Mouse (Mus musculus): Measurements from ENCODE around the gene Rab6b. TPM values are rescaled to one million over a fixed set of nuclear protein-coding genes. Genes with fewer than 3 reads are reported as not detected.
A peak's percentile ranks its signal among the peaks of the same experiment; 100 is the strongest.
"Not testable (repeated sequence)": the region's sequence is repeated elsewhere in the genome, so short reads cannot be mapped to it uniquely, and the experiment has no call there.

The Rab6b gene
- total and polyA plus RNA-seq, 2 experiments from 2014 or later = 155 to 210 TPM

DNA sequence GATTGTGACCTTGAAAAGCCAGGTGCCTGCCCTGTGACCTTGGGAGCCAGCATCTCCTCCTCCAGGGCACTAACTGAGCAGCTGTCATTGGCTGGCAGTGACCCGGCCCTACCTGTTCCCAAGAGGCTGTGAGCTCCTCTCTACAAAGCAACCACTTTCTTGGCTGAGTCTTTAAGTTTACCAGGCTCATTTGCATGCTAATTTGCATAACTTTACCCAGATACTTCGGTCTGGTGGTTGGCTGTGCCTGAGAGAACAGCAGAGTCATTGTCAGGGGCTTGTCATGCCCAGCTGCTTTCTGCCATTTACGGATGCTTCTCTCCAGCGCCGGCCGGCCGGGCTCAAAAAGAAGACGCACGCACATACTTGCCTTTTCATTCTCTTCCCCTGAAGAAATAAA is 35.1 kb downstream of the Rab6b start:
- Histone ChIP-seq H3K27me3 (ENCODE audit: insufficient read depth, low read length) (no peaks in the 10 kb centered on the region), H3K4me2 (ENCODE audit: low read depth, low read length) (peak overlapping the region; percentile 38), H3K36me3 (ENCODE audit: insufficient read depth, low read length) (0 out of 2 replicates have a peak, but pooled peaks cover 7% of the 10 kb centered on the region), H3K9me3 (ENCODE audit: low read length) (no peaks in the 10 kb centered on the region), H3K27ac (peak overlapping the region; percentile 70), H3K4me1 (ENCODE audit: insufficient read depth, low read length) (peaks cover 24% of the 10 kb centered on the region), H3K9ac (replicated peaks; ENCODE audit: low read length) (no peak overlapping the region), H3K4me3 (ENCODE audit: low read length) (no peak overlapping the region)
- peak; percentile 79 for ATAC-seq
- peak; percentile 77 for DNase-seq (ENCODE audit: low spot score)
- no peak for TF ChIP-seq CTCF (IDR thresholded peaks at IDR 0.05; ENCODE audit: low read depth)
- WGBS = 12% methylated on average over 9 of the region's 9 CpGs

GRCm38 (mm10) chr9:103147103-103147502 is 35.5 kb downstream of the Rab6b start:
- DNase-seq (ENCODE audit: low spot score) (no peak), ATAC-seq (peak; percentile 52)
- H3K27ac ChIP-seq = peak overlapping the region; percentile 70
- H3K27me3 ChIP-seq (ENCODE audit: insufficient read depth, low read length) = no peaks in the 10 kb centered on the region
- 0 out of 2 replicates have a peak, but pooled peaks cover 7% of the 10 kb centered on the region for H3K36me3 ChIP-seq (ENCODE audit: insufficient read depth, low read length)
- H3K4me1 ChIP-seq (ENCODE audit: insufficient read depth, low read length) = peaks cover 24% of the 10 kb centered on the region
- 21% methylated on average over 13 of the region's 13 CpGs for WGBS
- H3K9me3 ChIP-seq (ENCODE audit: low read length) = no peaks in the 10 kb centered on the region
- no peak overlapping the region for H3K9ac ChIP-seq (replicated peaks; ENCODE audit: low read length)
- peak overlapping the region; percentile 38 for H3K4me2 ChIP-seq (ENCODE audit: low read depth, low read length)
- TF ChIP-seq CTCF (IDR thresholded peaks at IDR 0.05; ENCODE audit: low read depth) = no peak
- H3K4me3 ChIP-seq (ENCODE audit: low read length) = no peak overlapping the region

DNA sequence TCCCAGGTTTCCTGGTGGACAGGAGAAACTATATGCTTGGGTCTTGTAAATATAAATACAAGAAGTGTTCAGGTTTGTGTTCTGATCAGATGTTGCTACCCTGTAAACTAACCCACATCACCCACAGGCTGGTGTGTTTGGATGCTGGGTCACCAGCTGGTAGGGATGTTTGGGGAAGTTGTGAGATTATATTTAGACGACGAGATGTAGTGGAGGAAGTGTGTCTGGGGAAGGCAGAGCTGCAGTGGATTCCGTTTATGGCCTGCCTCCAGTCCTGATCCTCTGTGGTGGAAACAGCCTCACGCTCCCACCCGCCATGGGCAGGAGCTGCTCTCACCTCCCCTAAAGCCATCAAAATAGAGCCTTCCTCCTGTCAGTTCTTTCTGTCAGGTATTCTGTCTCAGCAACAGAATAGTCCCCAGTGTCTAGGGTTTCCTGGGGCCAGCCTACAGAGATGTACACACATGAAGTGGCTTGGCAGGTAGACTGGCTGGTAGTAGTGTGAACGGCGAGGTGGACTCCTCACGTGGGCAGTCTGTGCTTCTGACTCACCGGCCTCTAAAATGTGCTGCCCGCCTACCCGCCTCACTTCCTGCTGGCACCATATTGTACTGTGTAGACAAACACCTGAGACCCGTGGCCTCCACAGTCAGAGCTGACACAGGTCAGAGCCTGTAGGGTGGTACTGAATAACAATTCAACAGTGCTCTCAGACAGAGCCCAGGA is 37.6 kb downstream of the Rab6b start:
- Histone ChIP-seq H3K9ac (replicated peaks; ENCODE audit: low read length) (no peak overlapping the region), H3K36me3 (ENCODE audit: insufficient read depth, low read length) (no peaks in the 10 kb centered on the region)

GRCm38 (mm10) chr9:103153286-103153685 is 41.7 kb downstream of the Rab6b start:
- 31% methylated on average over 5 of the region's 5 CpGs for WGBS
- H3K9me3 ChIP-seq (ENCODE audit: low read length) = no peaks in the 10 kb centered on the region
- H3K27ac ChIP-seq = peak overlapping the region; percentile 65

More for the DNA sequence above, 37.6 kb downstream of the Rab6b start:
- WGBS = 80% methylated on average over 12 of the region's 12 CpGs
- Histone ChIP-seq H3K9me3 (ENCODE audit: low read length) (no peaks in the 10 kb centered on the region), H3K27me3 (ENCODE audit: insufficient read depth, low read length) (no peaks in the 10 kb centered on the region), H3K4me1 (ENCODE audit: insufficient read depth, low read length) (peaks cover 32% of the 10 kb centered on the region), H3K4me2 (ENCODE audit: low read depth, low read length) (no peak overlapping the region), H3K4me3 (ENCODE audit: low read length) (no peak overlapping the region), H3K27ac (0 out of 2 replicates have a peak overlapping the region, but pooled peaks have one; percentile 7)
- no peak for TF ChIP-seq CTCF (IDR thresholded peaks at IDR 0.05; ENCODE audit: low read depth)
- DNase-seq (ENCODE audit: low spot score) = no peak
- no peak for ATAC-seq

GRCm38 (mm10) chr9:103154568-103154967 is 43.0 kb downstream of the Rab6b start:
- Histone ChIP-seq H3K4me1 (ENCODE audit: insufficient read depth, low read length) (peaks cover 7% of the 10 kb centered on the region; the same call in 1 of the 2 replicates), H3K9me3 (ENCODE audit: low read length) (no peaks in the 10 kb centered on the region), H3K27ac (0 out of 2 replicates have a peak overlapping the region, but pooled peaks have one; percentile 65), H3K36me3 (ENCODE audit: insufficient read depth, low read length) (peaks cover 8% of the 10 kb centered on the region; the same call in 1 of the 2 replicates), H3K27me3 (ENCODE audit: insufficient read depth, low read length) (no peaks in the 10 kb centered on the region), H3K9ac (replicated peaks; ENCODE audit: low read length) (no peak overlapping the region), H3K4me3 (ENCODE audit: low read length) (no peak overlapping the region), H3K4me2 (ENCODE audit: low read depth, low read length) (no peak overlapping the region)
- ATAC-seq (no peak), DNase-seq (ENCODE audit: low spot score) (no peak)
- WGBS = 85% methylated on average over 2 of the region's 2 CpGs
- no peak for TF ChIP-seq CTCF (IDR thresholded peaks at IDR 0.05; ENCODE audit: low read depth)

More at GRCm38 (mm10) chr9:103153286-103153685, 41.7 kb downstream of the Rab6b start:
- TF ChIP-seq CTCF (IDR thresholded peaks at IDR 0.05; ENCODE audit: low read depth) = no peak
- Histone ChIP-seq H3K9ac (replicated peaks; ENCODE audit: low read length) (no peak overlapping the region), H3K27me3 (ENCODE audit: insufficient read depth, low read length) (no peaks in the 10 kb centered on the region), H3K36me3 (ENCODE audit: insufficient read depth, low read length) (no peaks in the 10 kb centered on the region; the same call in 1 of the 2 replicates), H3K4me3 (ENCODE audit: low read length) (no peak overlapping the region), H3K4me2 (ENCODE audit: low read depth, low read length) (no peak overlapping the region), H3K4me1 (ENCODE audit: insufficient read depth, low read length) (peaks cover 7% of the 10 kb centered on the region; the same call in 1 of the 2 replicates)
- peak; percentile 75 for DNase-seq (ENCODE audit: low spot score)
- peak; percentile 76 for ATAC-seq

- not testable (repeated sequence) for H3K27ac ChIP-seq; H3K4me1 ChIP-seq (ENCODE audit: insufficient read depth, low read length); ATAC-seq; H3K9ac ChIP-seq (replicated peaks; ENCODE audit: low read length); H3K9me3 ChIP-seq (ENCODE audit: low read length); DNase-seq (ENCODE audit: low spot score); H3K27me3 ChIP-seq (ENCODE audit: insufficient read depth, low read length); H3K4me2 ChIP-seq (ENCODE audit: low read depth, low read length); H3K4me3 ChIP-seq (ENCODE audit: low read length)
- 77% methylated on average over 7 of the region's 7 CpGs for WGBS
- H3K36me3 ChIP-seq (ENCODE audit: insufficient read depth, low read length) = peaks cover 12% of the 10 kb centered on the region; the same call in 1 of the 2 replicates
These were observed 43.6 kb downstream of the Rab6b start for GRCm38 (mm10) chr9:103155158-103155557.

- Histone ChIP-seq H3K36me3 (ENCODE audit: insufficient read depth, low read length) (peaks cover 64% of the 10 kb centered on the region), H3K27ac (no peak overlapping the region), H3K9ac (replicated peaks; ENCODE audit: low read length) (no peak overlapping the region), H3K4me2 (ENCODE audit: low read depth, low read length) (no peak overlapping the region), H3K9me3 (ENCODE audit: low read length) (no peaks in the 10 kb centered on the region), H3K4me1 (ENCODE audit: insufficient read depth, low read length) (peaks cover 6% of the 10 kb centered on the region; the same call in 1 of the 2 replicates), H3K4me3 (ENCODE audit: low read length) (no peak overlapping the region), H3K27me3 (ENCODE audit: insufficient read depth, low read length) (no peaks in the 10 kb centered on the region)
- WGBS = 58% methylated on average over 15 of the region's 15 CpGs
- DNase-seq (ENCODE audit: low spot score) = peak; percentile 30
- no peak for ATAC-seq
- no peak for TF ChIP-seq CTCF (IDR thresholded peaks at IDR 0.05; ENCODE audit: low read depth)
These were observed 52.2 kb downstream of the Rab6b start for GRCm38 (mm10) chr9:103163806-103164205.

Measured in hindbrain, postnatal 0 days (tissue).